Mouse (Mus musculus): Measurements from ENCODE around the gene Phc2. TPM values are rescaled to one million over a fixed set of nuclear protein-coding genes. Genes with fewer than 3 reads are reported as not detected.

Phc2 gene
- polyA plus RNA-seq, 1 experiment: 205 TPM

- no peaks in the 10 kb centered on the region for H3K79me3 ChIP-seq (ENCODE audit: low read depth)
- TF ChIP-seq CEBPB (IDR thresholded peaks at IDR 0.05; ENCODE audit: low read depth) (no peak), CTCF (IDR thresholded peaks at IDR 0.05; ENCODE audit: control insufficient read depth, insufficient read depth, insufficient read length) (no peak), MAX (IDR thresholded peaks at IDR 0.05) (no peak), USF1 (IDR thresholded peaks at IDR 0.05; ENCODE audit: low read depth) (no peak), MYOD1 (IDR thresholded peaks at IDR 0.05; ENCODE audit: control insufficient read depth, insufficient read length, low read depth) (no peak), MYOG (IDR thresholded peaks at IDR 0.05; ENCODE audit: control insufficient read depth, extremely low read depth, insufficient read length) (no peak), FOSL1 (IDR thresholded peaks at IDR 0.05; ENCODE audit: insufficient read depth, low read length, poor library complexity, severe bottlenecking) (no peak)
- H3ac ChIP-seq (ENCODE audit: control insufficient read depth, insufficient read length, low read depth): no peak overlapping the region
- H3K79me2 ChIP-seq (ENCODE audit: control insufficient read depth, insufficient read depth): no peaks in the 10 kb centered on the region
- H3K4me3 ChIP-seq (ENCODE audit: insufficient read depth, poor library complexity, severe bottlenecking): no peak overlapping the region
- no peaks in the 10 kb centered on the region for H3K27me3 ChIP-seq (ENCODE audit: control insufficient read depth, insufficient read depth, insufficient read length)
- no peaks in the 10 kb centered on the region for H3K36me3 ChIP-seq (ENCODE audit: control insufficient read depth, insufficient read depth)
Observed at GRCm38 (mm10) chr4:128698011-128698861, 43.7 kb downstream of the Phc2 start.

- H3ac ChIP-seq (ENCODE audit: control insufficient read depth, insufficient read length, low read depth): no peak overlapping the region
- TF ChIP-seq MYOG (IDR thresholded peaks at IDR 0.05; ENCODE audit: control insufficient read depth, extremely low read depth, insufficient read length) (no peak), MYOD1 (IDR thresholded peaks at IDR 0.05; ENCODE audit: control insufficient read depth, insufficient read length, low read depth) (no peak), USF1 (IDR thresholded peaks at IDR 0.05; ENCODE audit: low read depth) (no peak), CEBPB (IDR thresholded peaks at IDR 0.05; ENCODE audit: low read depth) (no peak), FOSL1 (IDR thresholded peaks at IDR 0.05; ENCODE audit: insufficient read depth, low read length, poor library complexity, severe bottlenecking) (no peak), CTCF (IDR thresholded peaks at IDR 0.05; ENCODE audit: control insufficient read depth, insufficient read depth, insufficient read length) (no peak)
- no peaks in the 10 kb centered on the region for H3K79me3 ChIP-seq (ENCODE audit: low read depth)
- H3K4me3 ChIP-seq (ENCODE audit: insufficient read depth, poor library complexity, severe bottlenecking): no peak overlapping the region
- no peaks in the 10 kb centered on the region for H3K79me2 ChIP-seq (ENCODE audit: control insufficient read depth, insufficient read depth)
- no peaks in the 10 kb centered on the region for H3K27me3 ChIP-seq (ENCODE audit: control insufficient read depth, insufficient read depth, insufficient read length)
- no peaks in the 10 kb centered on the region for H3K36me3 ChIP-seq (ENCODE audit: control insufficient read depth, insufficient read depth)
Observed at GRCm38 (mm10) chr4:128699916-128700315, 45.4 kb downstream of the Phc2 start.

GRCm38 (mm10) chr4:128700543-128700942 lies 46.0 kb downstream of the Phc2 start:
- H3K79me2 ChIP-seq (ENCODE audit: control insufficient read depth, insufficient read depth): no peaks in the 10 kb centered on the region
- TF ChIP-seq MAX (IDR thresholded peaks at IDR 0.05) (no peak), MYOD1 (IDR thresholded peaks at IDR 0.05; ENCODE audit: control insufficient read depth, insufficient read length, low read depth) (no peak), CEBPB (IDR thresholded peaks at IDR 0.05; ENCODE audit: low read depth) (no peak), FOSL1 (IDR thresholded peaks at IDR 0.05; ENCODE audit: insufficient read depth, low read length, poor library complexity, severe bottlenecking) (no peak), USF1 (IDR thresholded peaks at IDR 0.05; ENCODE audit: low read depth) (no peak), MYOG (IDR thresholded peaks at IDR 0.05; ENCODE audit: control insufficient read depth, extremely low read depth, insufficient read length) (no peak), CTCF (IDR thresholded peaks at IDR 0.05; ENCODE audit: control insufficient read depth, insufficient read depth, insufficient read length) (no peak)
- H3K4me3 ChIP-seq (ENCODE audit: insufficient read depth, poor library complexity, severe bottlenecking): no peak overlapping the region
- no peak overlapping the region for H3ac ChIP-seq (ENCODE audit: control insufficient read depth, insufficient read length, low read depth)
- H3K79me3 ChIP-seq (ENCODE audit: low read depth): no peaks in the 10 kb centered on the region
- no peaks in the 10 kb centered on the region for H3K36me3 ChIP-seq (ENCODE audit: control insufficient read depth, insufficient read depth)
- no peaks in the 10 kb centered on the region for H3K27me3 ChIP-seq (ENCODE audit: control insufficient read depth, insufficient read depth, insufficient read length)

- Histone ChIP-seq H3K27me3 (ENCODE audit: control insufficient read depth, insufficient read depth, insufficient read length) (no peaks in the 10 kb centered on the region), H3ac (ENCODE audit: control insufficient read depth, insufficient read length, low read depth) (no peak overlapping the region), H3K79me2 (ENCODE audit: control insufficient read depth, insufficient read depth) (no peaks in the 10 kb centered on the region), H3K36me3 (ENCODE audit: control insufficient read depth, insufficient read depth) (no peaks in the 10 kb centered on the region), H3K4me3 (ENCODE audit: insufficient read depth, poor library complexity, severe bottlenecking) (no peak overlapping the region), H3K79me3 (ENCODE audit: low read depth) (no peaks in the 10 kb centered on the region)
- TF ChIP-seq USF1 (IDR thresholded peaks at IDR 0.05; ENCODE audit: low read depth): no peak
- no peak for TF ChIP-seq MYOG (IDR thresholded peaks at IDR 0.05; ENCODE audit: control insufficient read depth, extremely low read depth, insufficient read length)
- no peak for TF ChIP-seq MAX (IDR thresholded peaks at IDR 0.05)
- TF ChIP-seq MYOD1 (IDR thresholded peaks at IDR 0.05; ENCODE audit: control insufficient read depth, insufficient read length, low read depth): no peak
- TF ChIP-seq CTCF (IDR thresholded peaks at IDR 0.05; ENCODE audit: control insufficient read depth, insufficient read depth, insufficient read length): no peak
- no peak for TF ChIP-seq CEBPB (IDR thresholded peaks at IDR 0.05; ENCODE audit: low read depth)
- no peak for TF ChIP-seq FOSL1 (IDR thresholded peaks at IDR 0.05; ENCODE audit: insufficient read depth, low read length, poor library complexity, severe bottlenecking)
Observed at GRCm38 (mm10) chr4:128705138-128705720, 50.7 kb downstream of the Phc2 start.

GRCm38 (mm10) chr4:128706626-128707025 lies 52.1 kb downstream of the Phc2 start:
- TF ChIP-seq MYOD1 (IDR thresholded peaks at IDR 0.05; ENCODE audit: control insufficient read depth, insufficient read length, low read depth): no peak
- TF ChIP-seq CEBPB (IDR thresholded peaks at IDR 0.05; ENCODE audit: low read depth): no peak
- no peak for TF ChIP-seq FOSL1 (IDR thresholded peaks at IDR 0.05; ENCODE audit: insufficient read depth, low read length, poor library complexity, severe bottlenecking)
- TF ChIP-seq USF1 (IDR thresholded peaks at IDR 0.05; ENCODE audit: low read depth): no peak
- no peak for TF ChIP-seq CTCF (IDR thresholded peaks at IDR 0.05; ENCODE audit: control insufficient read depth, insufficient read depth, insufficient read length)
- no peak for TF ChIP-seq MAX (IDR thresholded peaks at IDR 0.05)
- Histone ChIP-seq H3ac (ENCODE audit: control insufficient read depth, insufficient read length, low read depth) (no peak overlapping the region), H3K79me2 (ENCODE audit: control insufficient read depth, insufficient read depth) (no peaks in the 10 kb centered on the region), H3K27me3 (ENCODE audit: control insufficient read depth, insufficient read depth, insufficient read length) (no peaks in the 10 kb centered on the region), H3K36me3 (ENCODE audit: control insufficient read depth, insufficient read depth) (no peaks in the 10 kb centered on the region), H3K79me3 (ENCODE audit: low read depth) (no peaks in the 10 kb centered on the region), H3K4me3 (ENCODE audit: insufficient read depth, poor library complexity, severe bottlenecking) (no peak overlapping the region)

Data from C2C12 (cell line).